In the genomic region with DNA sequence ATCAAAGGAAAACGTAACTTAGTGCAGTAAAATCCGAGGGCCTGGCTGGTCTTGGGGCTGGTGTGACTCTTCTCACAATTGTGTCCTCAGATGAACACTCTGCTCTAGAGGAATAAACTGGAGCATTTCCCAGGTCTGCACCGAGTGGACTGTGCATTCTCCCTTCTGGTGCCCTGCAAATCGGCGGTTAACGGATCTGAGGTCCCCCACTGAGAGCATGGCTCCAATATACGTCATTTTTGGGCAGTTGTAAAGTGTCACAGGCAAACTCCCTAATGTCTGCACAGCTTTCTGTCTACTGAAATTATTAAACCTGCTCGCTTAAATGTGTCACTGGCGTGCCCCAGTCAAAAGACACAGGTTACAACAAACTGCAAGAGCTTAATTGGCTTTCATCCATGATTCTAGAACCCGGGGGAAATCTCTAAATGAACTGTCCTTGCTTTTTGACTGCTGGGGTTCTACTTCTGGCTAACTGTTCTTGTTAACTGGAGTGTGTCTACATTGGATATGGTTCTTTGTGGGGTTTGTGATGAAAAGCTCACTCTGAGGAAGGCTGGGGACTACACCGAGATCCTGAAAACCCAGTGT, we compare ENCODE assay signal across 17 mouse cellular contexts.
DNase-seq lines count a peak whose midpoint lies in the region; ATAC-seq and TF ChIP-seq lines count a peak whose summit lies in the region.
"Had no signal": no experiment of that assay in that cellular context is flagged by ENCODE, and none has a peak within 500 bp of the region (broad histone marks: within the 10 kb centered on the region; RNA-seq: fewer than 3 reads in every experiment).

No protein-coding gene starts in this region.

- H3K4me3 ChIP-seq in heart, adult 2 months = no peak overlapping the region
- no peak overlapping the region for H3K4me3 ChIP-seq in liver, embryonic 13.5 days (replicated peaks)
- no peak overlapping the region for H3K4me3 ChIP-seq in liver, embryonic 12.5 days
- H3K4me3 ChIP-seq in midbrain, embryonic 15.5 days = no peak overlapping the region
- H3K4me3 ChIP-seq in midbrain, embryonic 14.5 days (replicated peaks; ENCODE audit: low read depth, low read length) = no peak overlapping the region
- no peak overlapping the region for H3K4me3 ChIP-seq in hindbrain, postnatal 0 days (ENCODE audit: low read length)
- H3K4me3 ChIP-seq: embryonic facial prominence, embryonic 12.5 days; forebrain, embryonic 15.5 days; heart, embryonic 15.5 days; hindbrain, embryonic 13.5 days had no signal

- intact Hi-C loops in heart, adult 2 months (cut with DNase I) = no loop called here

- no peaks in the 10 kb centered on the region for H3K4me1 ChIP-seq in heart, adult 2 months (ENCODE audit: control insufficient read depth, insufficient read depth, low read length)
- peaks cover 45% of the 10 kb centered on the region for H3K4me1 ChIP-seq in liver, embryonic 13.5 days (replicated peaks)
- H3K4me1 ChIP-seq in liver, embryonic 12.5 days = peaks cover 53% of the 10 kb centered on the region
- H3K4me1 ChIP-seq in midbrain, embryonic 15.5 days = no peaks in the 10 kb centered on the region
- no peaks in the 10 kb centered on the region; the same call in 1 of the 2 replicates for H3K4me1 ChIP-seq in midbrain, embryonic 14.5 days (ENCODE audit: control insufficient read depth, insufficient read depth, low read length)
- H3K4me1 ChIP-seq in hindbrain, postnatal 0 days (ENCODE audit: insufficient read depth, low read length) = no peaks in the 10 kb centered on the region
- H3K4me1 ChIP-seq: forebrain, embryonic 15.5 days had no signal

- no peaks in the 10 kb centered on the region for H3K79me2 ChIP-seq in heart, adult 2 months (replicated peaks; ENCODE audit: control insufficient read depth, insufficient read depth, low read length)

- H3K9me3 ChIP-seq in liver, embryonic 13.5 days (replicated peaks) = no peaks in the 10 kb centered on the region
- H3K9me3 ChIP-seq in liver, embryonic 12.5 days (replicated peaks) = no peaks in the 10 kb centered on the region
- no peaks in the 10 kb centered on the region for H3K9me3 ChIP-seq in midbrain, embryonic 15.5 days
- no peaks in the 10 kb centered on the region for H3K9me3 ChIP-seq in midbrain, embryonic 14.5 days (ENCODE audit: control insufficient read depth, low read length)
- no peaks in the 10 kb centered on the region for H3K9me3 ChIP-seq in hindbrain, postnatal 0 days (ENCODE audit: low read length)
- H3K9me3 ChIP-seq: embryonic facial prominence, embryonic 12.5 days; forebrain, embryonic 15.5 days; heart, embryonic 15.5 days; hindbrain, embryonic 13.5 days had no signal

- ATAC-seq in liver, embryonic 13.5 days (ENCODE audit: low read depth) = no peak
- ATAC-seq in liver, embryonic 12.5 days = no peak
- 0 out of 2 replicates have a peak, but pooled peaks have one; percentile 17 for ATAC-seq in midbrain, embryonic 15.5 days (replicated peaks)
- no peak for ATAC-seq in midbrain, embryonic 14.5 days (ENCODE audit: low FRiP score, low TSS enrichment)
- ATAC-seq in hindbrain, postnatal 0 days = no peak
- ATAC-seq: activated CD4-positive, CD25-positive, alpha-beta regulatory T cell, adult 4 months; forebrain, embryonic 15.5 days; Patski had no signal

- peak; percentile 79 for DNase-seq in heart, adult 11 months
- DNase-seq in heart, adult 2 months = no peak
- DNase-seq in liver, embryonic 13.5 days = no peak
- DNase-seq in midbrain, embryonic 14.5 days = no peak
- no peak for DNase-seq in hindbrain, postnatal 0 days (ENCODE audit: low spot score)
- DNase-seq: cerebellum, adult 11-12 months; cerebellum, adult 9-10 months; gastrocnemius, postnatal 14 days; heart, postnatal 14 days had no signal

- TF ChIP-seq CTCF in heart, adult 2 months (IDR thresholded peaks at IDR 0.05) = no peak
- TF ChIP-seq CTCF in hindbrain, postnatal 0 days (IDR thresholded peaks at IDR 0.05; ENCODE audit: low read depth) = no peak

- H3K27ac ChIP-seq in heart, adult 2 months = no peak overlapping the region
- H3K27ac ChIP-seq in liver, embryonic 13.5 days = 0 out of 2 replicates have a peak overlapping the region, but pooled peaks have one; percentile 26
- H3K27ac ChIP-seq in liver, embryonic 12.5 days = no peak overlapping the region
- H3K27ac ChIP-seq in midbrain, embryonic 15.5 days = no peak overlapping the region
- no peak overlapping the region for H3K27ac ChIP-seq in midbrain, embryonic 14.5 days (replicated peaks; ENCODE audit: low read depth, low read length)
- H3K27ac ChIP-seq in hindbrain, postnatal 0 days = no peak overlapping the region
- H3K27ac ChIP-seq: embryonic facial prominence, embryonic 12.5 days; forebrain, embryonic 15.5 days; heart, embryonic 15.5 days; hindbrain, embryonic 13.5 days had no signal

- H3K36me3 ChIP-seq in heart, adult 2 months (ENCODE audit: control insufficient read depth, insufficient read depth, low read length) = no peaks in the 10 kb centered on the region
- no peaks in the 10 kb centered on the region for H3K36me3 ChIP-seq in liver, embryonic 13.5 days
- no peaks in the 10 kb centered on the region for H3K36me3 ChIP-seq in liver, embryonic 12.5 days
- no peaks in the 10 kb centered on the region for H3K36me3 ChIP-seq in midbrain, embryonic 15.5 days (replicated peaks)
- no peaks in the 10 kb centered on the region for H3K36me3 ChIP-seq in midbrain, embryonic 14.5 days (ENCODE audit: control insufficient read depth, insufficient read depth, low read length)
- H3K36me3 ChIP-seq in hindbrain, postnatal 0 days (ENCODE audit: insufficient read depth, low read length) = no peaks in the 10 kb centered on the region
- H3K36me3 ChIP-seq: embryonic facial prominence, embryonic 12.5 days; forebrain, embryonic 15.5 days; heart, embryonic 15.5 days; hindbrain, embryonic 13.5 days had no signal

- no peak overlapping the region for H3K9ac ChIP-seq in heart, adult 2 months (ENCODE audit: low read depth, low read length)
- H3K9ac ChIP-seq in liver, embryonic 13.5 days = no peak overlapping the region; the same call in 1 of the 2 replicates
- H3K9ac ChIP-seq in liver, embryonic 12.5 days = no peak overlapping the region
- no peak overlapping the region for H3K9ac ChIP-seq in midbrain, embryonic 15.5 days
- H3K9ac ChIP-seq in midbrain, embryonic 14.5 days (replicated peaks; ENCODE audit: low read length) = no peak overlapping the region
- no peak overlapping the region for H3K9ac ChIP-seq in hindbrain, postnatal 0 days (replicated peaks; ENCODE audit: low read length)
- H3K9ac ChIP-seq: embryonic facial prominence, embryonic 12.5 days; forebrain, embryonic 15.5 days; heart, embryonic 15.5 days; hindbrain, embryonic 13.5 days had no signal

- WGBS in heart, adult 2 months = 80% methylated on average over 11 of the region's 11 CpGs
- WGBS in liver, embryonic 13.5 days (ENCODE audit: insufficient replicate concordance) = 74% methylated on average over 11 of the region's 11 CpGs
- WGBS in liver, embryonic 12.5 days (ENCODE audit: insufficient replicate concordance) = 73% methylated on average over 11 of the region's 11 CpGs
- 63% methylated on average over 11 of the region's 11 CpGs for WGBS in midbrain, embryonic 15.5 days
- WGBS in midbrain, embryonic 14.5 days = 67% methylated on average over 11 of the region's 11 CpGs
- 58% methylated on average over 11 of the region's 11 CpGs for WGBS in hindbrain, postnatal 0 days

- no peak overlapping the region for H3K4me2 ChIP-seq in liver, embryonic 13.5 days
- no peak overlapping the region for H3K4me2 ChIP-seq in liver, embryonic 12.5 days
- no peak overlapping the region for H3K4me2 ChIP-seq in midbrain, embryonic 15.5 days
- H3K4me2 ChIP-seq in midbrain, embryonic 14.5 days (ENCODE audit: low read length) = no peak overlapping the region
- no peak overlapping the region for H3K4me2 ChIP-seq in hindbrain, postnatal 0 days (ENCODE audit: low read depth, low read length)
- H3K4me2 ChIP-seq: embryonic facial prominence, embryonic 12.5 days; forebrain, embryonic 15.5 days; heart, embryonic 15.5 days; hindbrain, embryonic 13.5 days had no signal

- TF ChIP-seq POLR2A in heart, adult 2 months (IDR thresholded peaks at IDR 0.05; ENCODE audit: insufficient read depth, low read depth, low read length) = no peak

- TF ChIP-seq EP300 in heart, adult 2 months (IDR thresholded peaks at IDR 0.05; ENCODE audit: insufficient read depth, low read depth, low read length) = no peak

- no peaks in the 10 kb centered on the region for H3K27me3 ChIP-seq in heart, adult 2 months (ENCODE audit: control insufficient read depth, insufficient read depth, low read length)
- H3K27me3 ChIP-seq in liver, embryonic 13.5 days = no peaks in the 10 kb centered on the region
- H3K27me3 ChIP-seq in liver, embryonic 12.5 days (replicated peaks) = peaks cover 4% of the 10 kb centered on the region; the same call in 1 of the 2 replicates
- no peaks in the 10 kb centered on the region for H3K27me3 ChIP-seq in midbrain, embryonic 15.5 days (replicated peaks)
- no peaks in the 10 kb centered on the region for H3K27me3 ChIP-seq in midbrain, embryonic 14.5 days (ENCODE audit: control insufficient read depth, insufficient read depth, low read length)
- no peaks in the 10 kb centered on the region for H3K27me3 ChIP-seq in hindbrain, postnatal 0 days (ENCODE audit: insufficient read depth, low read length)
- H3K27me3 ChIP-seq: embryonic facial prominence, embryonic 12.5 days; forebrain, embryonic 15.5 days; heart, embryonic 15.5 days; hindbrain, embryonic 13.5 days; Patski had no signal
